Mouse (Mus musculus) NIH3T3 (cell line): ENCODE measurements around the gene Pax8.

Experiments used
- DNase-seq: peaks from one replicate; pipeline ENCODE4 v3.0.0-alpha.2; 2012; ENCODE audit warnings: low read depth

The Pax8 gene

DNA sequence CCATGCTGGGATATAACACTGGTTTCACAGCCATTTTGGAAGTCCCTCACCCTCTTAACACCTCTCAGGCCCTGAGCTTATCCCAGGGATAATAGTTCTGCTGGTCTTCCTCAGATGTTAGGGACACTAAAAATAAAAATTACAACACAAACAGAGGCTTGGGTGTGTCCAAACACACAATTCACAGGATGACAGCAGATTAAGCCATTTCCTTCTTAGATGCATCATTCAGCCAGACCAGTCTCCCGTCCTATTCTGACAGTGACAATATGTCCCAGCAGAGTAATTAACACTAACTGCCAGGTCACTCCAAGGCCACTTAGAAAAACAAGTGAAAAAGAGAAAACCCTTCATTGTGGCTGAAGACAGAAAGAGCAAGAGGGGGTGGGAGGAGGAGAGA is 8.2 kb downstream of the Pax8 start:
- no peak for DNase-seq

DNA sequence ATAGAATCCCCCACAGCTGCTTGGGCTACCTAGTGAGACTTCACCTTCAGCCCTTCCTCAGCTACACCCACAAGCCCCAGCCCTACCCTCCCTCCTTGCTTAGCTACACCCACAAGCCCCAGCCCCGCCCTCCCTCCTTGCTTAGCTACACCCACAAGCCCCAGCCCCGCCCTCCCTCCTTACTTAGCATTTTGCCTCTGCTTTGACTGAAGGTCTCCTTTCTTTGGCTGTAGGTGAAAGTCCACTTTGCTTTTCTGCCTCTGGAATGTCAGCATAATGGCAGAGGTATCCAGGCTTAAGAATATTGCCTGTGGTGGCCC is 14.6 kb downstream of the Pax8 start:
- DNase-seq = no peak

DNA sequence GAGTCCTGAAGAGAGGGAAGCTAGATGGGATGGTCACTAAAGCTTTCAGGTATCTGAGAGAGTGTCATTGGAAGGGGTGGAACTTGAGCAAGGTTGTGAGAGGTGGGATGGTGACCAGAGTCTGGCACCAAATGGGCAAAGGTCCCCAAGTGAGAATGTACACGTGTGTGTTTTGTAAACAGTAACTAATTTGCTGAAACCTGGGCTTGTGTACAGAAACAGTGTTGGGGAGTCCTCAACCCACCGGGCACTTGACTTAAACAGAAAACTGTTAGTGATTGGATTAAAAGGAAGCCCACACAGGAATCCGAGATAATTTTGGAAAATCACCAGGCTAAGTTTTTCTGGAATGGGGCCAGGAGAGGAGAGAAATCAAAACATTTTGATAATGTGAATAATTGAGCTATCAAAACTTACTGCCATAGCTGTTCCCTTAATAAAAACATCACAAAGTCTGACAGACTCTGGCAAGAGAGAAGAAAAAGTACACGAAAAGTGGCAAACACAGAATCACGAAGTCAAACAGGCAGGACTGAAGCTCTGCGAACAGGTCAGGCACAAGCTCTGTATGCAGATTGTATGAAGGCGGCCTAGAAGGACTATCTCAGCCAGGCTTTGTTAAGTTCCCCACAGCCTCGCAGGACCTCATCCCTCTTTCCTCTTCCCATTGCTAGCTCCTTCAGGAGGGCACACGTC is 15.1 kb downstream of the Pax8 start:
- DNase-seq = no peak

DNA sequence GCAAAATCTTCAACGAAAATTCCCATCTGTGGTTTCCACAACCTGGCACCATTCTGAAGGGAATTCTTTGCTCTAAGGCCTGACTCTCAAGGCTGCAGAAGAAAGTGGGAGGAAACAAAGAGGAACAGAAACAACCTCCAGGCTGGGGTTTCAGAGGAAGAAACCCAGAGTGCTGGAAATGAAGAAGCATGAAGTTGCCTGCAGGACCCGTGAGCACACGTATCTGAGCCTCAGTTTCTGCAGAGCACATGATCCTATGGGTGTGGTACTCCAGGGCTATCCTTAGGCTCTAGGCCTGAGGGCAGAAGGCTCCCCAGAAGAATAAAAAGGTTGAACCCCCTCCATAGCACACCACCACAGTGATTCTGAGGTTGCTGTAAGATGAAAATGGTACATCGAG is 18.6 kb downstream of the Pax8 start:
- DNase-seq = peak; percentile 11

DNA sequence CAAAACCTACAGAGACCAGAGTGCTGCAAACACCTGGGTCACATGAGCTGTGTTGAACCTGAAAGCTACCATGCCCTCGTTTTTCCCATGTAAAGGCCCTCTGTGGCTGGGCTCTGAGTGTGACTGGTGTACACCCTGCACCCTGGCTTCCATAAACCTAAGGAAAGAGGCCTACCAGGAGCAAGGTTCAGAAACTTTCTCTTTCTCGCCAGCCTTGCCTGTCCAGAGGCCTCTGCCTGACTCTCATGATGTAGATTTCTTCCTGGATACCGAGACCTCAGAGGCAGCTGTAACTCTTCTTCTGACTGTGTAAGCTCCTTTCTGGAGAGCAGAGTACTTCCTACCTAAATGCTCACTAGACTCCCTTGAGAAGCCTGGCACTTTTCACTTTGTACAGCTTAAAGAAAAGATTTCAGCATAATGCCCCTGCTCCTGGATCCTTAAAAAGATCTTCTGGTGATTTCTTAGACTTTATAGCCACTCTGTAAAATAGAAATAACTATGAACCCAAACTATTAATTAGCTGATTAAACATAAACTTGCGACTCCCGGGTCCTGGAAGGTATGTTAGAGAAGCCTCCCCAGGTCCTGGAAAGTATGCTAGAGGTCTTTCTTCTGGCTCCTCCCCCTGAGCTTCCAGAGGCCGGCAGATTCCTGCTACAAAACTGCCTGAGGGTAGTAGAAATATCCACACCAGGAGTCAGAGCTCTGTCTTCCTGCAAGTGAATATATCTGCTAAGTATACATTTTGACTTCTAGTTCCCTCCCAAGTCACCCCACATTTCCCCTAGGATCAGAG is 20.1 kb downstream of the Pax8 start:
- DNase-seq = no peak

DNA sequence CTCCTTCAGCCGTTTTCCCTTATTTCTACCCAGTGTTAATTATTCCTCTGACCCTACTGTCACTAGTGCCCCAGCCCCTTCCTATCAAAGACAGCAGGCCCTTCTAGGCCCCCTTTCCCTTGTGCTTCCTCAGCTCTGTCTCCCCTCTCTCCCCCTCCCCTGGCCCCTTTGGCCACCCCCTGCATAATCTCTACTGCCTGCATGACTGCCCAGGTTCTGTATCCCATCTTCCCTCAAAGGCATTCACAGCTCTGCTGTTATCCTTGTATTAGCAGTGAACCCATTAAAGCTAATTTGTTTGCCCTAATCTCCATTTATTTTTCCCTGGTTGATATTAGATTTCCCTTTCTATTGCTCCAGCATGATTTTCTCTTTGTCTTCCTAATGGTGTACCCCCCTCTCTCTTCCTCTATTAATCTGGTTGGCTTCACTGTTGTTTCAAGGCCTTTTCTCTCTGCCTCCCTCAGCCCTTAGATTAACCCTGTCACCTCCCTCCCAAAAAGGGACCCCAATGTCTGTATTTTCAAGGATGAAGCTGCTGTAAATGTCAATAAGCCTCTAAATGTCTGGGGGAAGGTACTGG is 20.9 kb downstream of the Pax8 start:
- no peak for DNase-seq

DNA sequence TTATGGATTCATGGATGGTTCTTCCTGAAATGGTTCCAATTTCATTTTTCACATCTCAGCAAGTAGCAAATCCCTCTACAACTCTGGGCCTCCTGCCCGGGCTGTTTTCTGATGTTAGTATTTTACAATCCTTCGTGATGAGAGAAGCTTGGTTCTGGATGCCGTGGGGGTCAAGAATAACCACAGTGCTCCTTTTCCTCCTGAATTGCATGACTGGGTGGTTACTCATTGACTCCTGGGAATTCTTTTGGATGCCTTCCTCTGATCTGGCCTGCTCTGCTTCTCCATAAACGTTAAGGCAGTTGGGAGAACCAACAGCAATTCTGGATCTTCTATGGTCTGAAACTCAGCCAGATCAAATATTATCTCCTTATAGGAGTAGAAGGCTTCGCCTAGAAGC is 22.2 kb downstream of the Pax8 start:
- DNase-seq = peak; percentile 96

DNA sequence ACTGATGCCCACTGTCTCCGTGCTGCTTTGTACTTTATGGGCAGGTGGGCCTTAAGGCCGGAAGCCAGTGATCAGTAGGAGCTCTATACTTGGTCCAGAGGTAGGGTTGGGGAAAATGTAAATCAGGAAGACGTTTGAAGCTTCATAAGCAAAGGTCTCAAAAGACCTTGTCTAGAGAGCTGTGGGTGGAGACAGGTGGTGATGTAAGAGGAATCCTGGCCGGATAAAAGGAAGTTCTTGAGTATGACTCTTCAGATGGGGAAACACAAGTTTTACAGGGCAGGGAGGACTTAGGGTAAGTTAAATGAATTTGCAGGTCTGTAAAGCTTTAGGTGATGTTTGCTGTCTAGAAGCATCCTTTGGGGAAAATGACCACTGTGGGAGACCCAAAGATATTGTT is 26.3 kb downstream of the Pax8 start:
- DNase-seq = no peak

DNA sequence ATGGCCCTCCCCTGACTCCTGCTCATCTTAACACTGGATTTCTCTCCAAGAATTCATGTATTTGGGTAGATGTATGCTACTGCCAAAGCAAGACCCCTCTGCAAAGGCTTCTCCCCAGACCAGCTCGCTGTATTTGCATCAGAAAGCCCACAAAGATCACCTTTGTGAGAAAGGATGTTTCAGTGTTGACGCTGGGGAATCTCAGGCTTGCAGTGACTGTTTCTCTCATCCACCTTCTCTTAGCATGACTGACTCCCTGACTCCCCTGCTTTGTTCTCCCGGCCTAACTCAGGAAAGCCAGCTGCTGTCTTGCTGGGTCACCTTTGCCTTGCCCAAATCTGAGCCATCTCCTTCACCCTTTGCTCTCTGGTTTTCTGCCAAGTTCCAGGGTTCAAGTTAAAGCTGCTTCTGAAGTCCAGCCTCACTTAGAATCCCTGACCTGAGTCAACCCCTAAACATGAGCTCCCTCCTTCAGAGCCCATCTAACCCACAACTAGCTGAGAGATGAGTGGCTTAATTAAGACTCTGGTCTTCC is 32.1 kb downstream of the Pax8 start:
- DNase-seq = no peak

DNA sequence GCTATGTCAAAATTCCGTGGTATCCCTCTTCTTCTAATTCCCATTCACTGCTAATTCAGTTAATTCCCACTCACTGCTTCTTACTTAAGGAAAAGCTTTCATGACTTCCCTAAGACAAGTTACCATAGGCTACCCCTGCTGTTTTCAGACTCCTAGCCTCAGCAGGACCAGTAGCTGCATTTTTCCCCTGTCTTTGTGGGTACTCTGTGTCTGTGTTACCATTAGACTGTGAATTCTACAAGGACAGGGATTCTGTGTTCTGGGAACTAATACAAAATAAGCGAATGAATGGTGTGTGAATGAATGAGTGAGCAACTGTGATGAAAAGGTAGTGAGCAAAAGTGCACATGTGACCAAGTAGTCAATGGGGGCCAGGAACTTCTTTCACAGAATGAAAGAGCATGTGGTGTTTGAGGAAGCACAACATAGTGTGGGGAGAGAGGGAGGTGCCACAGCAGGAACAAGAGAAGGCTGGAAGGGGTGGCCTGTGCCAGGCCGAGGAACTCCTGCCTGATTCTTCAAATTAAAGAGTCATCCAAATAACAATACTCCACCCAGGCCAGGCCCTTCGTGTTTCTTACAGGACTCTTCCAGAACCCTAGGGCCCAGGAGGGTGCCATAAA is 33.0 kb downstream of the Pax8 start:
- no peak for DNase-seq

DNA sequence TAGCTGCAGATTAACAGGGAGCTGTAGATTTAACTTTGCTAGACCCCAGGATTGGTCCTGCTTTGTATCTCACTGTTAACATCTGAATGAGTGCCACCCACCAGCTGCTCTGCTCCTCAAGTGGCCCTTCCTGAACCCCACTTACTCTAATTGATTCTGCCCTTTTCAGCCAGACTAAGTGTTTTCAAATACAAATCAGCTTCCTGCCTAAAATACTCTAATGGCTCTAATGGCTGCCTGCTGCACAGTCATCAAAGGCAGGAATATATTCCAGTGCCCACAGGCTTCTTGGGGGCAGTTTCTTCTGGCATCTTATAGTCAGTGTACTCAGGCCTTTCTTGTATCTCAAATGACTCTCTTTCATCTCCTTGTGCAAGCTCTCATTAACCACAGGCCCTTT is 33.5 kb downstream of the Pax8 start:
- DNase-seq = no peak

DNA sequence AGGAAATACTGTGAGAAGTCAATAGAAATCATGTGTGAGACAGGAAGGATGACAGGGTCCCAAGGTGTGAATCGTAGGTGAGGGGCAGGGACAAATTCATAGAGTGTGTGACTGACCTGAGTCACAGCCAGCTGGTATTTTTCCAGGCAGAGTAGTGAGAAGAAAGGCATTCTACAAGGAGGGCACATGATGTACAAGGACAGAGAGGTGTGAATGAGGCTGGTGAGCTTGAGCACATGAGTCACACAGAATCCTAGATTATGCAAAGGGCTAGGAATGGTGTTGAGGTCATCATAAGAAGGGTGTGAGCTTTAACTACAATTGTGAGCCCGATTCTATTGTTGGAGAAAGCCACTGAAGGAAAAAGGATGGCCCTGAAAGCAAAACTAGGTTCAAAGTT is 35.3 kb downstream of the Pax8 start:
- DNase-seq = no peak

DNA sequence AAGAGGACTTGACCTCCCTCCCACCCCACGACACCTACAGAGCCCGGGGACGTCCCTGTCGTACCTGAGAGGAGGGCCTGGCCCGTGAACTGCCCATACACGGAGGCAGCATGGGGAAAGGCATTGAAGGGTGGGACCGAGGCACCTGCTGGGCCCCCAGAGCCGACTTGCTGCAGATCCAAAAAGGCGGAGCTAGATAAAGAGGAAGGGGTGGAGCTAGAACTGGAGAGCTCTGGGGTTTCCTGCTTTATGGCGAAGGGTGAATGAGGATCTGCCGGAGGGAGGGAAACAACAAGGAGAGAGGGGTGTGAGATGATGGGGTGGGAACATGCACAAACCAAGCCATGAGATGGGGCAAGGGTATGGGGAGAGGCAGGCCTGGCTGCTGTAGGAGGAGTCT is 39.7 kb downstream of the Pax8 start:
- DNase-seq = no peak

DNA sequence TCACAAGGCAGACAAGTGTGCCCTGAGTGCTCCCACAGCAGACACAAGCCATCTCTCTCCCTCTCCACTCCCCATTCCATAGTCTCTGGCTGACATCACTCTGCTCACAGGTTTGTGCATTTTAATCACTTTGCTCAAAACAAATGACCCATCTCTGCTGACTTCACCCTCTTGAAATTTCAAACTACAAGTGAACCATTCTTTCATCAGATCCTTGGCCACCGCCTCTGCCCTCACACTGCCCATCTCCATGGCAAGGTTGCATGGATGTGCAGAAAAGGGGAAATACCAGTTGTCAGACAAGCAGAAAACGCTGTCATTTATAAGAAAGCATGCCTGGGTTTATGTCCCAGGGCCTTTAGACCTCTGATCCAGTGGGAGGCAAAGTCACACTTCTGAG is 40.7 kb downstream of the Pax8 start:
- DNase-seq = no peak

DNA sequence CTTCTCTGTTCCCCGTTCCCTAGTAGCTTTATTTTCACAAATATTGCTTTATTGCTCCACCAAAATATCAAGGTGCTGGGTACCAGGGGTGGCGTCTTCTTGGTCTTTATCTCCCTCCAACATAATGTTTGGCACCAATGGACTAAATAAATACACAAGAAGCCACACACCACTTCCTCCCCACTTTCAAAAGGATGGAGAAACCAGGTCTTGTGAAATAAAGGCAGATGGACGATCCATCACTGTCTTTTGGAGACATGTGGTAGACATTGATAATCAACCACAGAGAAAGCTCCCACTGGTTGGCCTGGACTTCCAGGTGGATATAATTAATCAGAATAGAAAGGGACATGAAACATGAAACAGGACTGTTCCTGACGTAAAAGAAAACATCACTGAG is 45.6 kb downstream of the Pax8 start:
- DNase-seq = no peak

DNA sequence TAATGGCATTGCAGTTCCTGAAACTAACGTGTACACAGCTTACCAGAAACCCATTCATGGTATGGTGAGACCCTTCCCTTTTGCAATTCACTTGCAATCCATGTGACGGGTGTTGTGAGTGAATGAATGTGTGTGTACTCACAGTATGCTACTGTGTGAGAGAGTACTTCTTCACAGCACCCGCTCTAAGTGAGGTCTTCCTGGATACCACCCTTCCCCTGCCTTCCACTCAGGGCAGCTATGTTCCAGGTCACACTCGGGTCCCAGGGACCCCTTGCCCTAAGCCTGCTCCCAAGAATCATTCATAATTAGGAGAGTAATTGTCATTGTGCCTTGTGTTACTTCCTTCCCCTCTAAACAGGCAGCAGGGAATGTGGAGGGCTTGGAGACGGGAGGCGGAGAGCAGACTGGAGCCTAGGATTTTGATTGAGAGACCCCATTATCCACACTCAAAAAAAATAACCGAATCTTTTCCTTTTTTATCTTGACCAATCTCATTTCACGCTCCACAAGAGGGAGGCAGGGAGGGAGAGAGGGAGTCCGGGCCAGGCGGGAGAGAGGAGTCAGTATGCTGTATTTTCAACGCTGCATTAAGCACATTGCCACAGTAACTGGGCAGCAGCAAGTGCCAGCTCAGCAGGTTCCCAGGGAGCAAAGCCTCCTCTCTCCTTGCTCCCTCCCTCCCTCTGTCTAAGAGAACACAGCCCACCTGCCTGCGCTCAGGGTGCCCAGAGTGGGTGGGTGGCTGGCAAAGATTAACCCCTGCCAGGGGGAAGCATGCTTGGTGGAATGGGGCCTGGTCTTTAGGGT is 47.3 kb downstream of the Pax8 start:
- DNase-seq = no peak

DNA sequence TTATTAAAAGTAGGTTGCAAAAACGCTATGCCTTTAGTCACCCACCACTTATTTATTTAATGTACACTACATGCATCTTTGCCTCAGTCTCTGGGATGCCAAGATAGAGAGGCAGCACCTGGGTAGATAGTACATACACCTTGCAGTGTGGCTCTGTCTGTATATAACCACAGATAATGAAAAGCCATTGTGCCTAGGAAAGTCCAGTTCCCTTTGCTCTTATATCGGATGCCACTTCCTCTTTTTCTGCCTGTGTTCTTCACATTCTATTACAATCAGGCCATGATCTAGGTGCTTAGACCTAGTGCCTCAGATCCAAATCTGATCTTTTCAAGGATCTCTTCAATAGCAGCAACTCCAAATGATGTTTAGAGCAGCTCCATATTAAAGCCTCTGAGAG is 49.8 kb downstream of the Pax8 start:
- DNase-seq = no peak

DNA sequence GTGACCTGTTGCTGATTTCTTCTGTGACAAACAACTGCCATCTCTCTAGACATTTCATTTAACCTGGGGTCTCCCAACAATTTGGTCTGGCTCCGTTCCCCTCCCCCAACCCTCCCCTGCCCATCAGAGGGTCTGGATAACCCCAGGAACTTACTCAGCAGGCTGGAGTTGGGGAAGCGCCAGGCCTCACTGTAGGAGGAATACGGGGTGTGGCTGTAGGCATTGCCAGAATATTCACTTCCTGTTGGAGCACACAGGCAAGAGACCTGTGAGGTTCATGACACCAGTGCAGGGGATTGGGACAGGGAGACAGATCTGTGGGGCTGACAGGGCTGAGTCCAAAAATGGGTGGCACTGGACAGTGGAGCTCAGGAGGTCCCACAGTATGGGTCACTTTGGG is 52.6 kb downstream of the Pax8 start:
- no peak for DNase-seq

DNA sequence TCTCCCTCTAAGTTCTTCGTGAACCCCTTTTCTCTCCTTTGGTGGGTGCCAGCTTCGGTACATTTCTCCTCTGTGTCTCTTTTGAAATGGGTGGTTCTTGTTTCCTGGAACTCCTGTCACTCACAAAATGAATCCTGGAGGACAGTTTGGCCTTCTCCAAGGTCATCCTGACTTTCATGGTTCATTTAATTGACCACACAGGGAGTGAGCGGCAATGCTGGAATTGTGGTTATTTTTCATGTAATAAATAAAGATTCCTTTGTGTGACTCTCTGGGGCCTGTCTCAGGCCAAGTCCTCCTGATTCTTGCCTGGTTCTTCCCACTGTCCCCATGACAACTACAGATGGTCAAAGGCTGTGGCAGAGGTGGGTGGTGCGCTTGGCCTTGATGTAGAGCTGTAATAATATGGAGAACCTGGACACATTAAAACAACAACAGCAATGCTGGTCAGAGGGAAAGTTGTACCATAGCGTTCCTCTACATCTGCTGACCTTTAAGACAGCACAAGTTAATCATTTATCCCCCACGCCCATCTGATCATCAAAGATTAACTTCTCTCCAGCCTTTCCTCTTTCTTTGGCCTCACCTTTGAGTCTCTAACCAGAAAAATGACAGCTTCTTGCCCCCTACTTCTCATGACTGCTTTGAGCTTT is 54.1 kb downstream of the Pax8 start:
- no peak for DNase-seq

DNA sequence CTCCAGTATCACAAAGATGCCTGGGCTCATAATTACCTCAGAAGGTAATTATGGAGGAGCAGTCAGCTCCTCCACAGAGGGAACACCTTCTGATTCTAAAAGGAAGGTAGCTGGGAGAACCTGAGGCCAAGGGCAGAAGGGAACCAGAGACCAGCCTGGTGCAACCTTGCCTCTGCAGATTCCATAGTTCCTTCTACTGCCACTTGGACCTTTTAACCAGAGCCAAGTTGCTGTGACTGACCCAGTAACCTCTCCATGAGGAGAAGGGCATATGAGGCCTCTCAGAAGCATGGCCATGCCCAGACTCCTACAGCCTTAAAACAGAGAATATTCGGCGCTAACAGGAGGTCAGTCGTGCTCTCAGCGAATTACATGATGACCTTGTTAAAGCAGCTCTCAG is 57.8 kb downstream of the Pax8 start:
- no peak for DNase-seq

DNA sequence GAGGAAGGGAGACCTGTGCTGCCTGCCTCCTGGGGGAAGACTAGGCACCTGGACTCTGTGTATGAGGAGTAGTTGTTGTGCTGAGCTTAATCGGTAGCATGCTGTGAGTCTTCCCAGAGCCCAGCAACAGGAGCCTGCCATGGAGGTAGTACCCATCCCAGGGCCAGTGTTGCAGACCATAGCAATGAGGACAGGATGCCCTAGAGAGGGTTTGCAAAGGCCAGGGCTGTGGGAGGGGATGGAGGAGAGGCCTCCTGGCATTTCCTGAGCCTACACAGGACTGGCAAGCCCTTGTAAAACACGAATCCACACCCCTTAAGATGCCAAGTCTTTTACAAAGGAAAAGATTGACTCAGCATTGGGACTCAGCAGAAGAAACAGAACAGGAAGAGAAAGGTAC is 58.3 kb downstream of the Pax8 start:
- no peak for DNase-seq

DNA sequence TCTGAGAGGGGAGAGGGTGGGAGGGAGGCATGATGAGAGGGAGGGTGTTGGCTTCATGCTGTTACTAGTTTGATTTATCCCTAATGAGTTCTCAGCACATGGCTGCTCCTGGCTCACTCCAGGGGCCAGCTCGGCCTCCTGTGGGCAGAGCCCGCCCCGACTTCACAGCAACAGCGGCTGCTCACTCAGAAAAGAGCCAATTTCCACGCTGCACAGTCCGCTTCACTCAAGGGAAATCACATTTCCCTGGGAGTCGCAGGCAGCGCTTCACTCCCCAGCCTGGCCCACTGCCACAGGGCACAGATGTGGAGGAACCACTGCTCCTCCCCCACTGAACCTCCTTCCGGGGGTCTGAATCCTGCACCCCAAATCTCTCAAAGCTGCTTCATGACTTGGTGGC is 58.7 kb downstream of the Pax8 start:
- no peak for DNase-seq
